Mouse (Mus musculus): ENCODE results near the gene E030030I06Rik. TPM values are rescaled to one million over a fixed set of nuclear protein-coding genes. Genes with fewer than 3 reads are reported as not detected.
A peak's percentile ranks its signal among the peaks of the same experiment; 100 is the strongest.
"Not testable (repeated sequence)": the region's sequence is repeated elsewhere in the genome, so short reads cannot be mapped to it uniquely, and the experiment has no call there.

E030030I06Rik gene
- polyA plus RNA-seq, 1 experiment from 2014 or later, result 3.1 TPM

GRCm38 (mm10) chr10:22163705-22164583 lies 14.9 kb upstream of the E030030I06Rik start:
- not testable (repeated sequence) for H3K4me2 ChIP-seq; ATAC-seq (ENCODE audit: insufficient read depth); H3K4me3 ChIP-seq (replicated peaks); H3K9me3 ChIP-seq (replicated peaks); H3K9ac ChIP-seq; H3K36me3 ChIP-seq (replicated peaks); H3K27ac ChIP-seq (replicated peaks); H3K4me1 ChIP-seq (replicated peaks)
- H3K27me3 ChIP-seq, result peaks cover 30% of the 10 kb centered on the region
- WGBS (ENCODE audit: insufficient replicate concordance), result 28% methylated on average over 16 of the region's 16 CpGs

DNA sequence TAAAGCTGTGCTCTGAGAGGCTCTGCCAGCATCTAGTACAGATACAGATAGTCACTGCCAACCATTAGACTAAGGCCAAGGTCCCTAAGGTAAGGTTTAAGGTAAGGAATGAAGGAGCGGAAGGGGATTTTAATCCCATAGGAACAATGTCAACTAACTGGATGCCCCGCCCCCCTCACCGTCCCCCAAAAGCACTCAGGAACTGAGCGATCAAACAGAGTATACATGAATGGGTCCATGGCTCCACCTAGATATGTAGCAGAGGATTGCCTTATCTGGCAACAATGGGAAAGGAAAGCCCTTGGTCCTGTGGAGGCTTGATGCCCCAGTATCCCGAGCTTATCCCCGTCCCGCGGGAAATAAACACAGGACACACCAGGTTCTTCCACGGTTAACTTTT lies 14.2 kb upstream of the E030030I06Rik start:
- WGBS (ENCODE audit: insufficient replicate concordance), result 8% methylated on average over 9 of the region's 9 CpGs
- not testable (repeated sequence) for ATAC-seq (ENCODE audit: insufficient read depth); H3K27ac ChIP-seq (replicated peaks); H3K9ac ChIP-seq; H3K4me1 ChIP-seq (replicated peaks); H3K9me3 ChIP-seq (replicated peaks); H3K4me3 ChIP-seq (replicated peaks); H3K4me2 ChIP-seq; H3K36me3 ChIP-seq (replicated peaks)
- peaks cover 37% of the 10 kb centered on the region for H3K27me3 ChIP-seq

- H3K4me1 ChIP-seq (replicated peaks), result peaks cover 5% of the 10 kb centered on the region; the same call in 1 of the 2 replicates
- WGBS (ENCODE audit: insufficient replicate concordance), result 6% methylated on average over 21 of the region's 23 CpGs
- no peaks in the 10 kb centered on the region for H3K36me3 ChIP-seq (replicated peaks)
- H3K4me2 ChIP-seq, result no peak overlapping the region
- no peak for ATAC-seq (ENCODE audit: insufficient read depth)
- H3K9ac ChIP-seq, result no peak overlapping the region
- no peak overlapping the region for H3K4me3 ChIP-seq (replicated peaks)
- no peak overlapping the region for H3K27ac ChIP-seq (replicated peaks)
- H3K9me3 ChIP-seq (replicated peaks), result no peaks in the 10 kb centered on the region
- peaks cover 72% of the 10 kb centered on the region for H3K27me3 ChIP-seq
These were observed 10.6 kb upstream of the E030030I06Rik start for GRCm38 (mm10) chr10:22159581-22160140.

GRCm38 (mm10) chr10:22159131-22159561 lies 10.1 kb upstream of the E030030I06Rik start:
- Histone ChIP-seq H3K4me2 (peak overlapping the region; percentile 27; the same call in 1 of the 2 replicates), H3K27me3 (peaks cover 77% of the 10 kb centered on the region), H3K9ac (no peak overlapping the region), H3K4me1 (replicated peaks) (peaks cover 5% of the 10 kb centered on the region; the same call in 1 of the 2 replicates), H3K27ac (replicated peaks) (no peak overlapping the region), H3K4me3 (replicated peaks) (no peak overlapping the region), H3K9me3 (replicated peaks) (no peaks in the 10 kb centered on the region), H3K36me3 (replicated peaks) (no peaks in the 10 kb centered on the region)
- 2% methylated on average over 24 of the region's 24 CpGs for WGBS (ENCODE audit: insufficient replicate concordance)
- no peak for ATAC-seq (ENCODE audit: insufficient read depth)

DNA sequence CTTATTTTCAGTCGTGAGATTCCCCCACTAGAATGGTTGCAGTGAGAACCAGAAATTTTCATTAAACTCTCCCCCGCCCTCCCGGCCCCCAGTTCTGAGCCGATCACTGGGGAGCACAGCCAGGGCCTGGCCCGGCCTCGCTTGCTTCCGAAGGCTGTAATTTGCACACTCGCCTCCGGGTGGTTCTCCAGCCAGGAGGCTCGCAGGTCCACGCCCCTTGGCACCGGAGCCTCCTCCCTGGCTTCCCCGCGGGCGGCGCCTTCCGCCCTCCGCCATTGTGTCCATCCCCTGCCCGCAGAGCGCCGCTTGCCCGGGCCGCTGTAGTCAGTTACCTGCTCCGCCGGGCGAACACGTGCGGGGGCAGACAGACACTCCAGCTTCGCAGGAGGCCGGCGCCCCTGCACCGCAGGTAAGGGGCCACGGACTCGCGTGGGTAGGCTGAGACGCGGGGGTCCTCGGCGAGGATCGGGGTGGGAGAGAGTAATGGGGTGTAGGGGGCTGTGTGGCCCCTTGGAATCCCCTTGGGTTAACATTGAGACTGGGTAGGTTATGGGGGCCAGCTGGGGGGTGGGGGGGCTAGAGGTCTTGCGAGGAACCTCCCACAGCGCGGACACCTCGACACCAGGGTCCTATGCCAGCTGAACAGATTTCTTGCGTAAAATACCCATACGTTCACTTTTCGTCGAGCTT lies 9.4 kb upstream of the E030030I06Rik start, which contains the start of the genes Raet1e and H60b:
Gene Raet1e (plus strand): TSS at position 260 of the 690 bp plus-strand sequence.
Gene H60b (plus strand): TSS at position 277 of the 690 bp plus-strand sequence.
- WGBS (ENCODE audit: insufficient replicate concordance), result 2% methylated on average over 48 of the region's 48 CpGs
- H3K4me3 ChIP-seq (replicated peaks), result peak within 1 kb of the TSS; percentile 34; the same call in 1 of the 2 replicates
- not testable (repeated sequence) for ATAC-seq (ENCODE audit: insufficient read depth); H3K4me1 ChIP-seq (replicated peaks); H3K9me3 ChIP-seq (replicated peaks); H3K27ac ChIP-seq (replicated peaks); H3K36me3 ChIP-seq (replicated peaks); H3K9ac ChIP-seq
- H3K4me2 ChIP-seq, result peak within 1 kb of the TSS; percentile 48
- H3K27me3 ChIP-seq, result peaks cover 84% of the 10 kb centered on the region

DNA sequence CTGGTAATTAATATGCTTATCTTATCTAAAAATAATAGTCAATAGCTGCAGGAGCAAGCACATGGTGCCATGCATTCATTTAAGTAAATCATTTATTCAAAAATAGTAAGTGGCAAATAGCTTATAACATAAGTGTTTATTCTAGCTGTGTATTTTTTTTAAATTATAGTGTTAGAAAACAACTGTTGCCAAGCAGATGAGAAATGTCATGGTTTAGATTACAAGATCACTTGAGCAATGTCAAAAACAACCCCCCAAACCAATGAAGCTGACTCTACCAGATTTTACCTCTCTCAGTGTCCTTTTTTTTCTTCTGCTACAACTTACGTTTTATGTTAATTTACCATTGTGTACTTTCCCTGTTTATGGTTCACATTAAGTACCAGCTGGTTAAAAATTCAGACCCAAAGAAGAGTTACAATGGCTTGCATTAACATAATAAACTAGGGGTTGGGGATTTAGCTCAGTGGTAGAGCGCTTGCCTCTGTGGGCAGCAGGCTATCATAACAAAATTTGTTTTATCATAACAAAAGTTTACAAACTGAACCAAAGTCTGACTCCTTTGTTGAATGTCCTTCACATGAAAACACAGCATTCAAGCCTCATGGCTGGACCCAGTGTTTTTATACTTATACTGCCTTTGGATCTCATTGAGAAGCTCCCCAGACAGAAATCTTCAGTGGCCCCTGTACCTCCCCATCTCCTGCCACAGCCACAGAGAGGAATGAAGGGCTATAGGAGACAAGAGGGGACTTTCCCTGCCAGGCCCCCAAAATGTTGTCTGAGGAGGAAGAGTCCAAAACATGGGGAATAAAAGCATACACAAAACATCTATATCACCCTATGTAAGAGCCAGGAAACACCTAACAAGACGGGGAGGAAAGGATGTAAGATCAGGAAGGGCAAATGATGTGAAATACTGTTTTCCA lies 6.1 kb upstream of the E030030I06Rik start:
- H3K4me3 ChIP-seq (replicated peaks), result no peak overlapping the region
- peaks cover 95% of the 10 kb centered on the region for H3K27me3 ChIP-seq
- H3K27ac ChIP-seq (replicated peaks), result no peak overlapping the region
- no peak overlapping the region for H3K9ac ChIP-seq
- no peak overlapping the region for H3K4me2 ChIP-seq
- H3K4me1 ChIP-seq (replicated peaks), result peaks cover 6% of the 10 kb centered on the region
- no peaks in the 10 kb centered on the region for H3K9me3 ChIP-seq (replicated peaks)
- no peak for ATAC-seq (ENCODE audit: insufficient read depth)
- WGBS (ENCODE audit: insufficient replicate concordance), result 14% methylated on average over 3 of the region's 3 CpGs
- no peaks in the 10 kb centered on the region for H3K36me3 ChIP-seq (replicated peaks)

GRCm38 (mm10) chr10:22154127-22154526 lies 5.1 kb upstream of the E030030I06Rik start:
- H3K27me3 ChIP-seq, result peaks cover 95% of the 10 kb centered on the region
- under 1% methylated on average over 38 of the region's 38 CpGs for WGBS (ENCODE audit: insufficient replicate concordance)

DNA sequence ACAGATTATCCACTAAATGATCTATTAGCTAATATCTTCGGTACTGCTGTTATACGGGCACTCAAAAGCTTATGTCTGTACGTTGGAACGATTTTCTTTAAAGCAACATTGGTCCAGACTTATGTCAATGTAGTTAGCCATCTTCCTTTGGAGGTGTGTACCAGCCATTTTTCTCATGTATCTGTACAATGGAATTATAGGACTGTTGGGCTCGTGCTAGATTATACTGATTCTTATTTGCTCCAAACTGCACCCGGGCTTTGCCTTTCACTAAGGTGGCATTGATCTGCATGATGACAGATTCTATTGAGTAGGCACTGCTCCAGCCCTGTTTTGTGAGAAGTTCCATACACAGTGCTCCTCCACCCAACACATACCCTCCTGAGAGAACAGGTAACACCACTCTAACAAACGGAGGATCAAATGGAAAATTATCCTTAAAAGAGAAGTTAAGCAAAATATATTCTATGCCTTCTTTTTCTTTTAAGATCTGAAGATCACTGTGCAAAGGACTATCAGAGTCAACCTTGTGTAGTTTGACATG lies 4.1 kb upstream of the E030030I06Rik start:
- H3K36me3 ChIP-seq (replicated peaks); H3K27ac ChIP-seq (replicated peaks); H3K9ac ChIP-seq; H3K4me3 ChIP-seq (replicated peaks); H3K9me3 ChIP-seq (replicated peaks); ATAC-seq (ENCODE audit: insufficient read depth); H3K4me1 ChIP-seq (replicated peaks); H3K4me2 ChIP-seq: not testable (repeated sequence)
- peaks cover 95% of the 10 kb centered on the region for H3K27me3 ChIP-seq
- 8% methylated on average over 7 of the region's 7 CpGs for WGBS (ENCODE audit: insufficient replicate concordance)

More at GRCm38 (mm10) chr10:22154127-22154526, 5.1 kb upstream of the E030030I06Rik start:
- H3K27ac ChIP-seq (replicated peaks); H3K4me3 ChIP-seq (replicated peaks); H3K9ac ChIP-seq; H3K36me3 ChIP-seq (replicated peaks); H3K9me3 ChIP-seq (replicated peaks); ATAC-seq (ENCODE audit: insufficient read depth): not testable (repeated sequence)
- Histone ChIP-seq H3K4me1 (replicated peaks) (peaks cover 10% of the 10 kb centered on the region), H3K4me2 (peak overlapping the region; percentile 18; the same call in 1 of the 2 replicates)

GRCm38 (mm10) chr10:22151863-22152640 lies 3.0 kb upstream of the E030030I06Rik start:
- H3K27me3 ChIP-seq, result peaks cover 87% of the 10 kb centered on the region
- H3K36me3 ChIP-seq (replicated peaks); H3K4me3 ChIP-seq (replicated peaks); ATAC-seq (ENCODE audit: insufficient read depth); H3K9me3 ChIP-seq (replicated peaks); H3K27ac ChIP-seq (replicated peaks); H3K9ac ChIP-seq; H3K4me2 ChIP-seq; H3K4me1 ChIP-seq (replicated peaks): not testable (repeated sequence)
- 5% methylated on average over 11 of the region's 11 CpGs for WGBS (ENCODE audit: insufficient replicate concordance)
